Mouse (Mus musculus) hindbrain, embryonic 14.5 days (tissue): ENCODE results near the gene Gdf7. TPM values are rescaled to one million over a fixed set of nuclear protein-coding genes. Genes with fewer than 3 reads are reported as not detected.

Experiments
- ATAC-seq: fragments of 200-750 bp; cut with Nextera tagmentation; 2 replicates; pipeline ENCODE4 v1.8.0; 2017; ENCODE audit warnings: moderate number of reproducible peaks, mild to moderate bottlenecking, moderate TSS enrichment, moderate library complexity; ENCODE audit not compliant: low FRiP score
- DNase-seq: peaks from one replicate; pipeline ENCODE4 v3.0.0-alpha.2; 2015; ENCODE audit warnings: low spot score
- H3K27ac ChIP-seq: fragments of 300-500 bp; sonication (generic); 2 replicates; pipeline ENCODE4 v1.5.1; 2014; ENCODE audit warnings: mild to moderate bottlenecking, moderate library complexity
- H3K27me3 ChIP-seq: fragments of 300-500 bp; sonication (generic); 2 replicates; pipeline ENCODE4 v1.6.1; 2014; ENCODE audit warnings: mild to moderate bottlenecking, low read length, mixed read lengths; ENCODE audit not compliant: control insufficient read depth, insufficient read depth
- H3K36me3 ChIP-seq: fragments of 300-500 bp; sonication (generic); replicated peaks from 2 replicates; pipeline ENCODE4 v1.6.1; 2014; ENCODE audit not compliant: control insufficient read depth, insufficient read depth
- H3K4me1 ChIP-seq: fragments of 300-500 bp; sonication (generic); replicated peaks from 2 replicates; pipeline ENCODE4 v1.6.1; 2014; ENCODE audit warnings: antibody characterized with exemption, low read length, mixed read lengths; ENCODE audit not compliant: control insufficient read depth, insufficient read depth
- H3K4me2 ChIP-seq: fragments of 300-500 bp; sonication (generic); replicated peaks from 2 replicates; pipeline ENCODE4 v1.6.1; 2014; ENCODE audit warnings: mild to moderate bottlenecking, moderate library complexity
- H3K4me3 ChIP-seq: fragments of 300-500 bp; sonication (generic); replicated peaks from 2 replicates; pipeline ENCODE4 v1.5.1; 2014; ENCODE audit warnings: mild to moderate bottlenecking, low read length
- H3K9ac ChIP-seq: fragments of 300-500 bp; sonication (generic); 2 replicates; pipeline ENCODE4 v1.6.1; 2014
- H3K9me3 ChIP-seq: fragments of 300-500 bp; sonication (generic); 2 replicates; pipeline ENCODE4 v1.6.1; 2016; ENCODE audit warnings: low read length; ENCODE audit not compliant: control insufficient read depth
- WGBS: fragments of 180-500 bp; shearing (Covaris S2); extraction: QIAGEN DNeasy Blood & Tissue Kit; methylation state at CpG from one replicate; pipeline ENCODE4 v1.1.7; 2014; 5-methylcytosine and 5-hydroxymethylcytosine counted together
- polyA plus RNA-seq: library from polyadenylated mRNA; unstranded; fragments of >200 nt; fragmentation: Nextera tagmentation; extraction: Ambion mirVana; gene quantifications from 2 replicates; pipeline ENCODE4 v1.2.1, GENCODE M21; 2014

The Gdf7 gene
- polyA plus RNA-seq, 1 experiment from 2014 or later = 0.67 TPM

DNA sequence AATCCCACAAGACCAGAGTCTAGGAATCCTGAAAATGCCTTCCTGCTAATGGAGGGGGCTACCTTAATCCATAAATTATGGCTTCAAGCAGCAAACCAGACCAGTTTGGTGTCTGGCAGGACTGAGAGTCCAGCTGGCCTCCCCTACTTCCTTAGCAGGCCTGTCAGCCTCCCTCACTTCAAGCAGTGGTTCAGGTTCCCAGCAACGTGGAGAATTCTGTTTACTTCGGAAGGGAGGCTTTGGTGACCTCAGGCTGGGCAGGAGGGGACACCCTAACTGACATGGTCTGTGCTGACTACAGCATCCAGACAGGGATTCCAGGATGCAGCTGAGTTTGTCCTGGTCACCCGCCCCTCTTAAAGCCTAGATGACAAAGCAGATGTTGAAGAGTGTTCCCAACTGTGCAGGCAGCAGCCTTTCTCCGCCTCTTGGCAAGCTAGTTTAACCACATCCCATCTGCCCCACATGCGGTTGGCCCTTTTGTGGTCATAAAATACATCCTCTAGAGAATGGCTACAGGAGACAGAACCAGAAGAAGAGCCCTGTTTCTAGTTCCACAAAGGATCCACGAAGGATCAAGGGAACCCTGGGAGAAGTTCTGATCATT lies 6.3 kb downstream of the Gdf7 start:
- Histone ChIP-seq H3K27me3 (peaks cover 60% of the 10 kb centered on the region), H3K9ac (no peak overlapping the region), H3K4me1 (peaks cover 11% of the 10 kb centered on the region), H3K9me3 (no peaks in the 10 kb centered on the region), H3K4me3 (no peak overlapping the region), H3K36me3 (no peaks in the 10 kb centered on the region), H3K27ac (no peak overlapping the region), H3K4me2 (no peak overlapping the region)
- ATAC-seq (no peak), DNase-seq (no peak)
- 50% methylated on average over 6 of the region's 6 CpGs for WGBS

- 50% methylated on average over 15 of the region's 15 CpGs for WGBS
- H3K36me3 ChIP-seq = no peaks in the 10 kb centered on the region
- H3K9ac ChIP-seq = no peak overlapping the region
- ATAC-seq (peak; percentile 52; the same call in 1 of the 2 replicates), DNase-seq (peak; percentile 52)
- H3K4me3 ChIP-seq = no peak overlapping the region
- H3K9me3 ChIP-seq = no peaks in the 10 kb centered on the region
- peaks cover 19% of the 10 kb centered on the region for H3K27me3 ChIP-seq
- H3K4me2 ChIP-seq = no peak overlapping the region
- no peak overlapping the region for H3K27ac ChIP-seq
- H3K4me1 ChIP-seq = peaks cover 6% of the 10 kb centered on the region; the same call in 1 of the 2 replicates
Observed at GRCm38 (mm10) chr12:8291157-8291853, 10.4 kb downstream of the Gdf7 start.

- Histone ChIP-seq H3K4me3 (no peak overlapping the region), H3K27me3 (peaks cover 1% of the 10 kb centered on the region; the same call in 1 of the 2 replicates), H3K4me1 (peaks cover 6% of the 10 kb centered on the region; the same call in 1 of the 2 replicates), H3K27ac (no peak overlapping the region), H3K9ac (no peak overlapping the region), H3K9me3 (no peaks in the 10 kb centered on the region), H3K36me3 (no peaks in the 10 kb centered on the region), H3K4me2 (no peak overlapping the region)
- no peak for DNase-seq
- no peak for ATAC-seq
- WGBS = 93% methylated on average over 8 of the region's 8 CpGs
Observed at GRCm38 (mm10) chr12:8289499-8289898, 12.3 kb downstream of the Gdf7 start.

- Histone ChIP-seq H3K9ac (no peak overlapping the region), H3K4me2 (no peak overlapping the region), H3K4me3 (no peak overlapping the region), H3K27me3 (no peaks in the 10 kb centered on the region), H3K27ac (no peak overlapping the region), H3K4me1 (peaks cover 6% of the 10 kb centered on the region; the same call in 1 of the 2 replicates), H3K9me3 (no peaks in the 10 kb centered on the region), H3K36me3 (no peaks in the 10 kb centered on the region)
- no peak for ATAC-seq
- WGBS = 77% methylated on average over 6 of the region's 6 CpGs
- DNase-seq = no peak
Observed at GRCm38 (mm10) chr12:8289099-8289498, 12.7 kb downstream of the Gdf7 start.

- H3K9me3 ChIP-seq = no peaks in the 10 kb centered on the region
- H3K27ac ChIP-seq = no peak overlapping the region
- no peak overlapping the region for H3K4me2 ChIP-seq
- DNase-seq (no peak), ATAC-seq (no peak)
- no peaks in the 10 kb centered on the region for H3K36me3 ChIP-seq
- H3K4me3 ChIP-seq = no peak overlapping the region
- H3K4me1 ChIP-seq = peaks cover 6% of the 10 kb centered on the region; the same call in 1 of the 2 replicates
- no peak overlapping the region for H3K9ac ChIP-seq
- WGBS = 59% methylated on average over 3 of the region's 3 CpGs
- H3K27me3 ChIP-seq = no peaks in the 10 kb centered on the region
Observed at GRCm38 (mm10) chr12:8287970-8288369, 13.8 kb downstream of the Gdf7 start.

DNA sequence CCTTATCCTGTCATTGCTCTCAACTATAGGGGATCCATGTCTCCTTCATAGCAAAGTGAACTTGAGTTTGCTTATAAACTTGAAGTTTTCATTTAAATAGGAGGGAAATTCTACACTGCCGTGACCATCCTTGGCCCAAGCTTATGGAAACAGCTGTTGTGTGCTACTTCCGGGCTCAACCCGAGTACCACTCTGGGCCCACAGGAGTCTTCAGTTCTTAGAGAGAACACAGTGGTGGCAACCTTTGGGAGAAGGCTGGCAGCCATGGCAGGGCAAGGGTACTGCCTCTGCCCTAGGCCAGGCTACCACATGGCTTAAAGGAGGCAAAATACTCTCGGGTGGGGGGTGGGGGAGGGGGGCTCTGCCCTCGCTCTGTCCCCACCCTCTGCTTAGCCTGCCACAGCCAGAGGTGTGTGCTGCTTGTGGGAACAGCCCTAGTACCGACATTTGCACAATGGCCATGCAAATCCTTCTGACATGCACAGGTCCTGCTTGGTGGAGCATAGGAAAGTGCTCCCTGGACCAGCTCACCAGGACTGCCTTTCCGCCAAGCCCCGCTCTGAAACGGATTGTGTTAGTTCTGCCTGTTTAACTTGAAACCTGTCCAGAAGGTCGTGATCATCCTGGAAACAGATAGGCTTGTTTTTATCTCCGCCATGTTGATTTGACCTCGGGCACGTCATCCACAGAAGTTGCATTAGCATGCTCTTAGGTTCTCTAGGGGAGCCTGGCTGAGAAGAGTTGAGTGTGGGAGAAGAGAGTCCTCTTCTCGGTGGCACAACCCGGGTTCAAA lies 20.3 kb downstream of the Gdf7 start:
- Histone ChIP-seq H3K9ac (no peak overlapping the region), H3K27me3 (no peaks in the 10 kb centered on the region), H3K4me3 (no peak overlapping the region), H3K27ac (no peak overlapping the region), H3K36me3 (peaks cover 6% of the 10 kb centered on the region), H3K4me2 (no peak overlapping the region), H3K9me3 (no peaks in the 10 kb centered on the region), H3K4me1 (no peaks in the 10 kb centered on the region)
- WGBS = 84% methylated on average over 15 of the region's 15 CpGs
- DNase-seq = no peak
- ATAC-seq = no peak

DNA sequence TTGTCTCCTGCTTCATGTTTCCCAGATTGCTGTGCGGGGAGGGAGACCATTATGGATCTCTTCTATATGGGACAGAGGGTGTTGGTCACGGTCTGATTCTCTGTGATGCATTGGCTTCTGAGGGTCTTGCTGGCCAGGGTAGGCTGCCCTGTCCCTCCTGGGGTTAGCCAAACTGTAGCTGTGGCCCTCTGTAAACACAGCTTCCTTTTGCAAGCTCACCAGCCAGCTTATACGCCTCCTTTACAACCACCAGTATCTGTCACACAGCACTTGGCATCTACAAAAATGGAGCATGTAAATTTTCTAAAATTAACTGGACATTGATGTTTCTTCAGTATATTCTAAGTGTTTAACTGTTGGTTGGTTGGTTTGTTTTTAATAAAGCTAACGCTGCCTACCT lies 26.3 kb downstream of the Gdf7 start:
- no peak overlapping the region for H3K27ac ChIP-seq
- no peak overlapping the region for H3K9ac ChIP-seq
- H3K4me3 ChIP-seq = no peak overlapping the region
- H3K27me3 ChIP-seq = no peaks in the 10 kb centered on the region
- H3K4me2 ChIP-seq = no peak overlapping the region
- no peaks in the 10 kb centered on the region for H3K4me1 ChIP-seq
- DNase-seq (no peak), ATAC-seq (no peak)
- H3K36me3 ChIP-seq = peaks cover 9% of the 10 kb centered on the region
- 83% methylated on average over 4 of the region's 4 CpGs for WGBS
- no peaks in the 10 kb centered on the region for H3K9me3 ChIP-seq

GRCm38 (mm10) chr12:8273471-8274171 lies 28.1 kb downstream of the Gdf7 start:
- no peak overlapping the region for H3K9ac ChIP-seq
- H3K4me3 ChIP-seq = no peak overlapping the region
- H3K4me2 ChIP-seq = no peak overlapping the region
- H3K9me3 ChIP-seq = no peaks in the 10 kb centered on the region
- WGBS = 95% methylated on average over 6 of the region's 6 CpGs
- no peaks in the 10 kb centered on the region for H3K4me1 ChIP-seq
- DNase-seq (no peak), ATAC-seq (no peak)
- H3K27me3 ChIP-seq = no peaks in the 10 kb centered on the region
- H3K27ac ChIP-seq = no peak overlapping the region
- H3K36me3 ChIP-seq = peaks cover 16% of the 10 kb centered on the region

GRCm38 (mm10) chr12:8271405-8271804 lies 30.3 kb downstream of the Gdf7 start:
- H3K27me3 ChIP-seq = no peaks in the 10 kb centered on the region
- WGBS = 96% methylated on average over 2 of the region's 2 CpGs

More at GRCm38 (mm10) chr12:8271405-8271804, 30.3 kb downstream of the Gdf7 start:
- Histone ChIP-seq H3K36me3 (peaks cover 12% of the 10 kb centered on the region), H3K4me3 (no peak overlapping the region), H3K4me1 (no peaks in the 10 kb centered on the region), H3K9me3 (no peaks in the 10 kb centered on the region), H3K27ac (no peak overlapping the region), H3K4me2 (no peak overlapping the region), H3K9ac (no peak overlapping the region)
- DNase-seq (no peak), ATAC-seq (no peak)
